Mouse (Mus musculus) CH12.LX (cell line): Measurements from ENCODE around the gene Eif2b5. TPM values are rescaled to one million over a fixed set of nuclear protein-coding genes. Genes with fewer than 3 reads are reported as not detected.
"Not testable (repeated sequence)": the region's sequence is repeated elsewhere in the genome, so short reads cannot be mapped to it uniquely, and the experiment has no call there.

Experiments used
- DNase-seq: peaks from one replicate; pipeline ENCODE4 v3.0.0-alpha.2; 2013; ENCODE audit errors: extremely low read depth
- H3K27ac ChIP-seq: 2 replicates; pipeline ENCODE4 v1.5.1; 2012; ENCODE audit warnings: low read depth, mild to moderate bottlenecking, control low read depth, moderate library complexity; ENCODE audit not compliant: insufficient read depth
- H3K27me3 ChIP-seq: replicated peaks from 2 replicates; pipeline ENCODE3; 2012; ENCODE audit warnings: inconsistent platforms
- H3K36me3 ChIP-seq, 2 experiments: replicated peaks in 1 of 2; 2 replicates each; pipeline versions ENCODE3 to v1.6.1; 2012; ENCODE audit warnings: inconsistent platforms in 1 of 2, low read length in 1 of 2, mild to moderate bottlenecking in 1 of 2, mixed read lengths in 1 of 2, moderate library complexity in 1 of 2; ENCODE audit not compliant: control insufficient read depth in 1 of 2, insufficient read depth in 1 of 2
- H3K4me1 ChIP-seq, 2 experiments: 2 replicates each; pipeline ENCODE4 v1.6.1; 2012; ENCODE audit warnings: inconsistent platforms in 1 of 2, moderate library complexity in 1 of 2; ENCODE audit not compliant: insufficient read depth in 2 of 2, control insufficient read depth in 1 of 2
- H3K4me2 ChIP-seq: 2 replicates; pipeline ENCODE4 v1.6.1; 2012; ENCODE audit warnings: low read depth, mild to moderate bottlenecking, control low read depth; ENCODE audit not compliant: poor library complexity, insufficient read depth, severe bottlenecking
- H3K4me3 ChIP-seq, 3 experiments: fragments of 150-350 bp in 1 of 3; sonication (generic) in 1 of 3; replicated peaks in 1 of 3; 2 replicates each; pipeline versions ENCODE3 to v1.5.1; 2011 to 2012; ENCODE audit warnings: low read depth in 2 of 3, low read length in 2 of 3, mild to moderate bottlenecking in 2 of 3, moderate library complexity in 2 of 3, control low read depth in 1 of 3, improper control_type of control experiment in 1 of 3, inconsistent platforms in 1 of 3, mixed read lengths in 1 of 3; ENCODE audit not compliant: poor library complexity in 1 of 3
- H3K79me2 ChIP-seq: replicated peaks from 2 replicates; pipeline ENCODE4 v1.6.1; 2012; ENCODE audit warnings: mild to moderate bottlenecking, moderate library complexity; ENCODE audit not compliant: control insufficient read depth, poor library complexity, insufficient read depth, severe bottlenecking; ENCODE audit errors: extremely low read depth
- H3K9ac ChIP-seq: 2 replicates; pipeline ENCODE4 v1.6.1; 2012; ENCODE audit warnings: low read depth, mild to moderate bottlenecking, control low read depth, moderate library complexity; ENCODE audit not compliant: insufficient read depth
- H3K9me3 ChIP-seq: replicated peaks from 2 replicates; pipeline ENCODE3; 2012; ENCODE audit warnings: low read length, inconsistent platforms, mixed read lengths
- CHD2 ChIP-seq: IDR thresholded peaks from 2 replicates; pipeline ENCODE4 v1.6.1; 2011; ENCODE audit warnings: low read length, improper control_type of control experiment
- ELF1 ChIP-seq: IDR thresholded peaks from 2 replicates; pipeline ENCODE4 v1.6.1; 2014; ENCODE audit warnings: low read depth, mild to moderate bottlenecking, inconsistent platforms, low read length, improper control_type of control experiment
- ETS1 ChIP-seq: conservative IDR thresholded peaks from 2 replicates; pipeline ENCODE4 v1.6.1; 2012; ENCODE audit warnings: low read depth, mild to moderate bottlenecking, inconsistent platforms, low read length, improper control_type of control experiment, moderate library complexity
- HCFC1 ChIP-seq: IDR thresholded peaks from 2 replicates; pipeline ENCODE4 v1.6.1; 2012; ENCODE audit warnings: low read depth, mild to moderate bottlenecking, inconsistent platforms, low read length, improper control_type of control experiment
- IRF4 ChIP-seq: IDR thresholded peaks from 2 replicates; pipeline ENCODE4 v1.6.1; 2014; ENCODE audit warnings: low read depth, mild to moderate bottlenecking, inconsistent platforms, low read length, improper control_type of control experiment
- JUND ChIP-seq: conservative IDR thresholded peaks from 2 replicates; pipeline ENCODE4 v1.6.1; 2011; ENCODE audit warnings: low read depth, low read length, improper control_type of control experiment
- KAT2A ChIP-seq: IDR thresholded peaks from 2 replicates; pipeline ENCODE4 v1.6.1; 2012; ENCODE audit warnings: low read length, improper control_type of control experiment, inconsistent platforms; ENCODE audit not compliant: insufficient replicate concordance
- MAFK ChIP-seq: IDR thresholded peaks from 2 replicates; pipeline ENCODE4 v1.6.1; 2011; ENCODE audit warnings: low read length, improper control_type of control experiment; ENCODE audit not compliant: insufficient replicate concordance
- MAZ ChIP-seq: IDR thresholded peaks from 2 replicates; pipeline ENCODE4 v1.6.1; 2012; ENCODE audit warnings: low read depth, mild to moderate bottlenecking, inconsistent platforms, low read length, improper control_type of control experiment, moderate library complexity
- NELFE ChIP-seq: IDR thresholded peaks from 2 replicates; pipeline ENCODE4 v1.6.1; 2011; ENCODE audit warnings: low read depth, low read length, improper control_type of control experiment
- NRF1 ChIP-seq: IDR thresholded peaks from 2 replicates; pipeline ENCODE4 v1.6.1; 2014; ENCODE audit warnings: low read depth, mild to moderate bottlenecking, inconsistent platforms, low read length, improper control_type of control experiment, moderate library complexity
- SMC3 ChIP-seq: IDR thresholded peaks from 2 replicates; pipeline ENCODE4 v1.6.1; 2011; ENCODE audit warnings: low read depth, low read length, improper control_type of control experiment
- UBTF ChIP-seq: IDR thresholded peaks from 2 replicates; pipeline ENCODE4 v1.6.1; 2012; ENCODE audit warnings: low read depth, mild to moderate bottlenecking, inconsistent platforms, low read length, improper control_type of control experiment, moderate library complexity
- USF1 ChIP-seq: IDR thresholded peaks from 2 replicates; pipeline ENCODE4 v1.6.1; 2014; ENCODE audit warnings: low read depth, mild to moderate bottlenecking, inconsistent platforms, low read length, improper control_type of control experiment
- ZC3H11A ChIP-seq: IDR thresholded peaks from 2 replicates; pipeline ENCODE4 v1.6.1; 2012; ENCODE audit warnings: low read depth, mild to moderate bottlenecking, inconsistent platforms, low read length, improper control_type of control experiment
- ZMIZ1 ChIP-seq: IDR thresholded peaks from 2 replicates; pipeline ENCODE4 v1.6.1; 2012; ENCODE audit warnings: low read depth, mild to moderate bottlenecking, inconsistent platforms, low read length, improper control_type of control experiment
- dilution Hi-C: fragments of 300-500 bp; cut with MboI; formaldehyde crosslinking; loops from 2 replicates; pipeline ENCODE4 v1.14.3; 2020; ENCODE audit warnings: low sequenced_read_pairs; ENCODE audit not compliant: extremely low pct_unique_long_range_greater_than_20kb, extremely low pct_ligation_motif_present
- in situ Hi-C: fragments of 300-500 bp; cut with MboI; formaldehyde crosslinking; loops from 3 replicates; pipeline ENCODE4 v1.14.3; 2019; ENCODE audit warnings: low sequenced_read_pairs, low pct_ligation_motif_present, low pct_unique_long_range_greater_than_20kb, mixed read lengths
- polyA plus RNA-seq: library from polyadenylated mRNA; unstranded; fragments of >175 nt; gene quantifications from 2 replicates; pipeline ENCODE4 v1.2.1, GENCODE M21; 2012; ENCODE audit warnings: low read depth; ENCODE audit not compliant: insufficient read length
- total RNA-seq, 2 experiments: library from RNA; depleted of rRNA; stranded (reverse); fragments of 300-350 nt in 1 of 2; fragments of >200 nt in 1 of 2; gene quantifications; 2 replicates each; pipeline ENCODE4 v1.2.3; 2012 to 2014

The Eif2b5 gene
- total and polyA plus RNA-seq, 3 experiments, result 139 to 183 (median 179) TPM

- dilution Hi-C loops, result no loop called here
- H3K4me3 ChIP-seq, result no peak overlapping the region
- TF ChIP-seq KAT2A (no peak), MAZ (no peak), ZMIZ1 (no peak), UBTF (no peak), HCFC1 (no peak), USF1 (no peak), JUND (no peak), MAFK (no peak), ELF1 (no peak), ZC3H11A (no peak), NELFE (no peak), CHD2 (no peak), SMC3 (no peak), NRF1 (no peak), IRF4 (no peak), ETS1 (no peak)
- in situ Hi-C loops, result loop anchor here (25.0 kb wide), 1 partner anchor 269 kb away; no protein-coding TSS in a partner anchor
- H3K27ac ChIP-seq, result no peak overlapping the region
- no peaks in the 10 kb centered on the region for H3K27me3 ChIP-seq
- H3K9ac ChIP-seq, result no peak overlapping the region
- no peak for DNase-seq
- H3K36me3 ChIP-seq, result no peaks in the 10 kb centered on the region
- no peaks in the 10 kb centered on the region for H3K4me1 ChIP-seq
- H3K9me3 ChIP-seq, result no peaks in the 10 kb centered on the region
- H3K79me2 ChIP-seq, result no peaks in the 10 kb centered on the region
- H3K4me2 ChIP-seq, result no peak overlapping the region
These were observed 16.9 kb upstream of the Eif2b5 start for GRCm38 (mm10) chr16:20481746-20482145.

- H3K9me3 ChIP-seq, H3K36me3 ChIP-seq, H3K4me1 ChIP-seq, H3K4me3 ChIP-seq, H3K79me2 ChIP-seq, H3K27me3 ChIP-seq, H3K27ac ChIP-seq, DNase-seq, dilution Hi-C loops, H3K9ac ChIP-seq, H3K4me2 ChIP-seq: not testable (repeated sequence)
- in situ Hi-C loops, result loop anchor here (25.0 kb wide), 1 partner anchor 271 kb away; no protein-coding TSS in a partner anchor
These were observed 14.9 kb upstream of the Eif2b5 start for GRCm38 (mm10) chr16:20483716-20484115.
